Mouse (Mus musculus) MEL (cell line): ENCODE data around the gene Perp. TPM values are rescaled to one million over a fixed set of nuclear protein-coding genes. Genes with fewer than 3 reads are reported as not detected.

ENCODE experiments used
- DNase-seq: peaks from one replicate; pipeline ENCODE4 v3.0.0; 2011; ENCODE audit warnings: low read depth, low spot score
- H3K27ac ChIP-seq: 2 replicates; pipeline ENCODE4 v1.5.1; 2012; ENCODE audit warnings: low read depth, mild to moderate bottlenecking, control low read depth, low read length, moderate library complexity; ENCODE audit not compliant: control insufficient read depth
- H3K27me3 ChIP-seq, 2 experiments: fragments of 150-350 bp in 1 of 2; sonication (generic) in 1 of 2; 2 replicates each; pipeline ENCODE4 v1.6.1; 2012; ENCODE audit warnings: low read length in 2 of 2, mild to moderate bottlenecking in 2 of 2, improper control_type of control experiment in 1 of 2, moderate library complexity in 1 of 2; ENCODE audit not compliant: insufficient read depth in 2 of 2, control insufficient read depth in 1 of 2
- H3K36me3 ChIP-seq, 2 experiments: 2 replicates each; pipeline ENCODE4 v1.6.1; 2012 to 2014; ENCODE audit warnings: low read length in 2 of 2, improper control_type of control experiment in 1 of 2, inconsistent platforms in 1 of 2, mild to moderate bottlenecking in 1 of 2; ENCODE audit not compliant: insufficient read depth in 2 of 2, control insufficient read depth in 1 of 2
- H3K4me1 ChIP-seq, 2 experiments: fragments of 150-350 bp in 1 of 2; sonication (generic) in 1 of 2; 2 replicates each; pipeline ENCODE4 v1.6.1; 2012; ENCODE audit warnings: low read length in 2 of 2, improper control_type of control experiment in 1 of 2, mild to moderate bottlenecking in 1 of 2; ENCODE audit not compliant: insufficient read depth in 2 of 2, control insufficient read depth in 1 of 2
- H3K4me3 ChIP-seq, 2 experiments: fragments of 150-350 bp in 1 of 2; sonication (generic) in 1 of 2; 2 replicates each; pipeline ENCODE4 v1.5.1; 2012; ENCODE audit warnings: low read depth in 2 of 2, low read length in 2 of 2, mild to moderate bottlenecking in 2 of 2, moderate library complexity in 2 of 2, control low read depth in 1 of 2, improper control_type of control experiment in 1 of 2; ENCODE audit not compliant: control insufficient read depth in 1 of 2, insufficient read depth in 1 of 2
- H3K79me2 ChIP-seq: 2 replicates; pipeline ENCODE4 v1.6.1; 2012; ENCODE audit warnings: mild to moderate bottlenecking, low read length, moderate library complexity; ENCODE audit not compliant: control insufficient read depth, poor library complexity, insufficient read depth
- H3K9ac ChIP-seq: 2 replicates; pipeline ENCODE4 v1.6.1; 2012; ENCODE audit warnings: low read depth, mild to moderate bottlenecking, control low read depth, low read length, moderate library complexity; ENCODE audit not compliant: control insufficient read depth, poor library complexity, severe bottlenecking
- H3K9me3 ChIP-seq: fragments of 150-350 bp; sonication (generic); replicated peaks from 2 replicates; pipeline ENCODE4 v1.6.1; 2012; ENCODE audit warnings: mild to moderate bottlenecking, low read length, improper control_type of control experiment, moderate library complexity; ENCODE audit not compliant: insufficient read depth
- BHLHE40 ChIP-seq: IDR thresholded peaks from 2 replicates; pipeline ENCODE4 v1.6.1; 2012; ENCODE audit warnings: low read depth, mild to moderate bottlenecking, inconsistent platforms, low read length, improper control_type of control experiment, borderline replicate concordance
- CHD1 ChIP-seq: IDR thresholded peaks from 2 replicates; pipeline ENCODE4 v1.6.1; 2012; ENCODE audit warnings: low read depth, mild to moderate bottlenecking, inconsistent platforms, low read length, improper control_type of control experiment
- CHD2 ChIP-seq: IDR thresholded peaks from 2 replicates; pipeline ENCODE4 v1.6.1; 2011; ENCODE audit warnings: low read length, improper control_type of control experiment
- CTCF ChIP-seq, 3 experiments: IDR thresholded peaks in 2 of 3; conservative IDR thresholded peaks in 1 of 3; 2 replicates each; pipeline ENCODE4 v1.5.1; 2011 to 2012; ENCODE audit warnings: low read length in 3 of 3, low read depth in 2 of 3, mild to moderate bottlenecking in 2 of 3, improper control_type of control experiment in 1 of 3, inconsistent platforms in 1 of 3, mixed read lengths in 1 of 3, moderate library complexity in 1 of 3; ENCODE audit not compliant: control insufficient read depth in 1 of 3, insufficient read depth in 1 of 3, poor library complexity in 1 of 3, severe bottlenecking in 1 of 3
- E2F4 ChIP-seq: IDR thresholded peaks from 2 replicates; pipeline ENCODE4 v1.6.1; 2011; ENCODE audit warnings: low read depth, low read length, improper control_type of control experiment, borderline replicate concordance
- ELF1 ChIP-seq: IDR thresholded peaks from 2 replicates; pipeline ENCODE4 v1.6.1; 2014; ENCODE audit warnings: low read depth, mild to moderate bottlenecking, inconsistent platforms, low read length, improper control_type of control experiment, moderate library complexity
- EP300 ChIP-seq, 2 experiments: IDR thresholded peaks; 2 replicates each; pipeline ENCODE4 v1.6.1; 2011; ENCODE audit warnings: improper control_type of control experiment in 2 of 2, low read length in 2 of 2, low read depth in 1 of 2, mild to moderate bottlenecking in 1 of 2
- ETS1 ChIP-seq: IDR thresholded peaks from 2 replicates; pipeline ENCODE4 v1.6.1; 2012; ENCODE audit warnings: low read depth, mild to moderate bottlenecking, inconsistent platforms, low read length, improper control_type of control experiment, moderate library complexity
- GABPA ChIP-seq: IDR thresholded peaks from 2 replicates; pipeline ENCODE4 v1.6.1; 2012; ENCODE audit warnings: low read depth, mild to moderate bottlenecking, inconsistent platforms, low read length, improper control_type of control experiment, moderate library complexity
- GATA1 ChIP-seq: IDR thresholded peaks from 2 replicates; pipeline ENCODE4 v1.6.1; 2011; ENCODE audit warnings: low read depth, low read length, improper control_type of control experiment
- HCFC1 ChIP-seq: IDR thresholded peaks from 2 replicates; pipeline ENCODE4 v1.6.1; 2012; ENCODE audit warnings: low read depth, mild to moderate bottlenecking, inconsistent platforms, low read length, improper control_type of control experiment, moderate library complexity
- JUND ChIP-seq: IDR thresholded peaks from 2 replicates; pipeline ENCODE4 v1.6.1; 2011; ENCODE audit warnings: low read depth, mild to moderate bottlenecking, improper control_type of control experiment, low read length
- MAFK ChIP-seq: IDR thresholded peaks from 2 replicates; pipeline ENCODE4 v1.6.1; 2011; ENCODE audit warnings: low read depth, mild to moderate bottlenecking, low read length, improper control_type of control experiment, borderline replicate concordance
- MAX ChIP-seq: IDR thresholded peaks from 2 replicates; pipeline ENCODE4 v1.6.1; 2011; ENCODE audit warnings: low read length, improper control_type of control experiment
- MAZ ChIP-seq: IDR thresholded peaks from 2 replicates; pipeline ENCODE4 v1.6.1; 2012; ENCODE audit warnings: low read depth, mild to moderate bottlenecking, inconsistent platforms, low read length, improper control_type of control experiment
- MXI1 ChIP-seq: IDR thresholded peaks from 2 replicates; pipeline ENCODE4 v1.6.1; 2011; ENCODE audit warnings: mild to moderate bottlenecking, low read depth, low read length, improper control_type of control experiment
- MYC ChIP-seq: IDR thresholded peaks from 2 replicates; pipeline ENCODE4 v1.6.1; 2011; ENCODE audit warnings: low read depth, mild to moderate bottlenecking, low read length, improper control_type of control experiment, moderate library complexity
- NELFE ChIP-seq: IDR thresholded peaks from 2 replicates; pipeline ENCODE4 v1.6.1; 2011; ENCODE audit warnings: low read depth, low read length, improper control_type of control experiment
- NRF1 ChIP-seq: IDR thresholded peaks from 2 replicates; pipeline ENCODE4 v1.6.1; 2014; ENCODE audit warnings: low read depth, mild to moderate bottlenecking, inconsistent platforms, low read length, improper control_type of control experiment, moderate library complexity; ENCODE audit not compliant: poor library complexity, insufficient read depth, severe bottlenecking
- POLR2A ChIP-seq, 2 experiments: IDR thresholded peaks; 2 replicates each; pipeline ENCODE4 v1.6.1; 2011 to 2012; ENCODE audit warnings: low read length in 2 of 2, mild to moderate bottlenecking in 2 of 2, control low read depth in 1 of 2, improper control_type of control experiment in 1 of 2, low read depth in 1 of 2, moderate library complexity in 1 of 2; ENCODE audit not compliant: control insufficient read depth in 1 of 2, insufficient read depth in 1 of 2, poor library complexity in 1 of 2
- POLR2AphosphoS2 ChIP-seq: IDR thresholded peaks from 2 replicates; pipeline ENCODE4 v1.6.1; 2011; ENCODE audit warnings: low read length, improper control_type of control experiment
- RAD21 ChIP-seq: IDR thresholded peaks from 2 replicates; pipeline ENCODE4 v1.6.1; 2011; ENCODE audit warnings: mild to moderate bottlenecking, low read depth, low read length, improper control_type of control experiment
- RCOR1 ChIP-seq: IDR thresholded peaks from 2 replicates; pipeline ENCODE4 v1.6.1; 2012; ENCODE audit warnings: low read depth, mild to moderate bottlenecking, inconsistent platforms, low read length, improper control_type of control experiment
- SIN3A ChIP-seq: IDR thresholded peaks from 2 replicates; pipeline ENCODE4 v1.6.1; 2012; ENCODE audit warnings: low read length, improper control_type of control experiment, inconsistent platforms
- SMC3 ChIP-seq: IDR thresholded peaks from 2 replicates; pipeline ENCODE4 v1.6.1; 2011; ENCODE audit warnings: low read depth, low read length, improper control_type of control experiment
- TAL1 ChIP-seq: IDR thresholded peaks from 2 replicates; pipeline ENCODE4 v1.6.1; 2012; ENCODE audit warnings: mild to moderate bottlenecking, inconsistent platforms, low read length, moderate library complexity, mixed read lengths
- UBTF ChIP-seq: IDR thresholded peaks from 2 replicates; pipeline ENCODE4 v1.6.1; 2012; ENCODE audit warnings: low read depth, mild to moderate bottlenecking, inconsistent platforms, low read length, improper control_type of control experiment, moderate library complexity, borderline replicate concordance; ENCODE audit not compliant: insufficient read depth
- USF1 ChIP-seq: IDR thresholded peaks from 2 replicates; pipeline ENCODE4 v1.6.1; 2014; ENCODE audit warnings: low read depth, mild to moderate bottlenecking, inconsistent platforms, low read length, improper control_type of control experiment, moderate library complexity
- USF2 ChIP-seq, 2 experiments: IDR thresholded peaks; 2 replicates each; pipeline ENCODE4 v1.6.1; 2011 to 2012; ENCODE audit warnings: improper control_type of control experiment in 2 of 2, low read length in 2 of 2, borderline replicate concordance in 1 of 2, inconsistent platforms in 1 of 2, low read depth in 1 of 2, mild to moderate bottlenecking in 1 of 2; ENCODE audit not compliant: insufficient read depth in 1 of 2
- ZKSCAN1 ChIP-seq: IDR thresholded peaks from 2 replicates; pipeline ENCODE4 v1.6.1; 2012; ENCODE audit warnings: low read depth, mild to moderate bottlenecking, inconsistent platforms, low read length, improper control_type of control experiment, moderate library complexity
- ZMIZ1 ChIP-seq: IDR thresholded peaks from 2 replicates; pipeline ENCODE4 v1.6.1; 2012; ENCODE audit warnings: low read depth, mild to moderate bottlenecking, inconsistent platforms, low read length, improper control_type of control experiment, moderate library complexity
- ZNF384 ChIP-seq: IDR thresholded peaks from 2 replicates; pipeline ENCODE4 v1.6.1; 2012; ENCODE audit warnings: low read depth, mild to moderate bottlenecking, inconsistent platforms, low read length, improper control_type of control experiment
- polyA plus RNA-seq, 2 experiments: library from polyadenylated mRNA; stranded (reverse) in 1 of 2; unstranded in 1 of 2; fragments of >175 nt in 1 of 2; fragments of >200 nt in 1 of 2; gene quantifications; 2 replicates each; pipeline versions ENCODE4 v1.2.1 to v1.2.4; 2012; ENCODE audit warnings: low replicate concordance in 2 of 2, low read depth in 1 of 2; ENCODE audit not compliant: insufficient read length in 2 of 2, insufficient read depth in 1 of 2, missing spikeins in 1 of 2
- total RNA-seq: library from RNA; depleted of rRNA; stranded (reverse); fragments of 300-350 nt; gene quantifications from 2 replicates; pipeline ENCODE4 v1.2.3, GENCODE M21; 2012

The Perp gene
- total and polyA plus RNA-seq, 3 experiments: not detected

- H3K9me3 ChIP-seq: no peaks in the 10 kb centered on the region
- no peak for TF ChIP-seq MAFK
- no peak for TF ChIP-seq RCOR1
- TF ChIP-seq CHD1: no peak
- no peak for TF ChIP-seq USF2 (IDR thresholded peaks at IDR 0.05; ENCODE audit: borderline replicate concordance in 1 of 2, insufficient read depth in 1 of 2, low read depth in 1 of 2, low read length in 2 of 2)
- TF ChIP-seq NELFE: no peak
- no peak for TF ChIP-seq ETS1
- TF ChIP-seq MAX: no peak
- no peak for TF ChIP-seq GATA1
- TF ChIP-seq ZMIZ1: no peak
- TF ChIP-seq ZKSCAN1: no peak
- no peak for TF ChIP-seq UBTF
- no peaks in the 10 kb centered on the region for H3K79me2 ChIP-seq
- DNase-seq: no peak
- peaks cover 17 to 21% of the 10 kb centered on the region in 2 experiments for H3K4me1 ChIP-seq
- no peak overlapping the region for H3K9ac ChIP-seq
- peaks cover 0 to 30% of the 10 kb centered on the region in 2 experiments; a peak in 2 of 4 replicates for H3K36me3 ChIP-seq
- H3K27ac ChIP-seq: no peak overlapping the region; the same call in 1 of the 2 replicates
- H3K27me3 ChIP-seq: no peaks in the 10 kb centered on the region
- no peak overlapping the region for H3K4me3 ChIP-seq
These were observed 44.4 kb downstream of the Perp start for GRCm38 (mm10) chr10:18889255-18889654.

GRCm38 (mm10) chr10:18891110-18891509 lies 46.3 kb downstream of the Perp start:
- Histone ChIP-seq H3K27me3 (no peaks in the 10 kb centered on the region), H3K4me3 (no peak overlapping the region), H3K36me3 (peaks cover 0 to 30% of the 10 kb centered on the region in 2 experiments; a peak in 2 of 4 replicates), H3K79me2 (no peaks in the 10 kb centered on the region), H3K27ac (peak overlapping the region; percentile 36; the same call in 1 of the 2 replicates), H3K4me1 (peaks cover 17 to 19% of the 10 kb centered on the region in 2 experiments), H3K9ac (no peak overlapping the region), H3K9me3 (no peaks in the 10 kb centered on the region)
- DNase-seq: peak; percentile 67
- TF ChIP-seq ZMIZ1: no peak
- no peak for TF ChIP-seq GABPA
- no peak for TF ChIP-seq HCFC1
- TF ChIP-seq BHLHE40: no peak
- no peak for TF ChIP-seq POLR2AphosphoS2
- TF ChIP-seq USF1: no peak
- no peak for TF ChIP-seq CHD1
- TF ChIP-seq ZNF384: no peak
- TF ChIP-seq MAZ: peak; percentile 22; the same call in 1 of the 2 replicates
- no peak for TF ChIP-seq CHD2
- no peak for TF ChIP-seq RAD21
- peak; percentile 86 for TF ChIP-seq GATA1
- 0 out of 2 replicates have a peak, but pooled peaks have one; percentile 25 for TF ChIP-seq SIN3A
- peak; percentile 79 to 93 for TF ChIP-seq EP300 (IDR thresholded peaks at IDR 0.05; ENCODE audit: low read depth in 1 of 2, low read length in 2 of 2)
- TF ChIP-seq USF2 (IDR thresholded peaks at IDR 0.05; ENCODE audit: borderline replicate concordance in 1 of 2, insufficient read depth in 1 of 2, low read depth in 1 of 2, low read length in 2 of 2): no peak
- TF ChIP-seq ETS1: peak; percentile 33; the same call in 1 of the 2 replicates
- TF ChIP-seq TAL1: peak; percentile 79
- no peak for TF ChIP-seq MXI1
- TF ChIP-seq CTCF (IDR thresholded peaks at IDR 0.05 in 2 of 3, conservative IDR thresholded peaks at IDR 0.05 in 1 of 3; ENCODE audit: control insufficient read depth in 1 of 3, insufficient read depth in 1 of 3, low read depth in 2 of 3, low read length in 3 of 3, poor library complexity in 1 of 3, severe bottlenecking in 1 of 3): no peak
- TF ChIP-seq JUND: no peak
- TF ChIP-seq MYC: no peak
- no peak for TF ChIP-seq POLR2A (IDR thresholded peaks at IDR 0.05; ENCODE audit: control insufficient read depth in 1 of 2, insufficient read depth in 1 of 2, low read depth in 1 of 2, low read length in 2 of 2, poor library complexity in 1 of 2)
- TF ChIP-seq E2F4: no peak
- no peak for TF ChIP-seq SMC3
- peak; percentile 75 for TF ChIP-seq RCOR1
- TF ChIP-seq ELF1: no peak
- TF ChIP-seq NRF1: no peak
